Mouse (Mus musculus) ovary, postnatal 36 days (tissue): ENCODE data around the gene Noct.
A peak's percentile ranks its signal among the peaks of the same experiment; 100 is the strongest.
"Not testable (repeated sequence)": the region's sequence is repeated elsewhere in the genome, so short reads cannot be mapped to it uniquely, and the experiment has no call there.

ENCODE experiments used
- DNase-seq: peaks from one replicate; pipeline ENCODE4 v3.0.0; 2022; ENCODE audit warnings: low spot score, mixed read lengths

Noct gene

GRCm38 (mm10) chr3:51204897-51205296 is 19.4 kb upstream of the Noct start:
- no peak for DNase-seq

- no peak for DNase-seq
Observed at GRCm38 (mm10) chr3:51206521-51206920, 17.7 kb upstream of the Noct start.

GRCm38 (mm10) chr3:51208633-51209032 is 15.6 kb upstream of the Noct start:
- DNase-seq: no peak

GRCm38 (mm10) chr3:51209503-51210314 is 14.5 kb upstream of the Noct start:
- no peak for DNase-seq

- no peak for DNase-seq
Observed at GRCm38 (mm10) chr3:51210485-51210884, 13.8 kb upstream of the Noct start.

GRCm38 (mm10) chr3:51213111-51213510 is 11.1 kb upstream of the Noct start:
- DNase-seq: no peak

GRCm38 (mm10) chr3:51215681-51216080 is 8.6 kb upstream of the Noct start:
- no peak for DNase-seq

GRCm38 (mm10) chr3:51216351-51216750 is 7.9 kb upstream of the Noct start:
- DNase-seq: not testable (repeated sequence)

- DNase-seq: not testable (repeated sequence)
Observed at GRCm38 (mm10) chr3:51218385-51218784, 5.9 kb upstream of the Noct start.

- no peak for DNase-seq
Observed at GRCm38 (mm10) chr3:51219213-51219612, 5.0 kb upstream of the Noct start.

GRCm38 (mm10) chr3:51220846-51221245 is 3.4 kb upstream of the Noct start:
- DNase-seq: no peak

- no peak for DNase-seq
Observed at GRCm38 (mm10) chr3:51221847-51222246, 2.4 kb upstream of the Noct start.

GRCm38 (mm10) chr3:51222302-51222701 is 1.9 kb upstream of the Noct start:
- no peak for DNase-seq

- no peak for DNase-seq
Observed at GRCm38 (mm10) chr3:51222834-51223460, 1.3 kb upstream of the Noct start.

GRCm38 (mm10) chr3:51223556-51223955 is 691 bp upstream of the Noct start:
- DNase-seq: no peak

- no peak for DNase-seq
Observed at GRCm38 (mm10) chr3:51225226-51225750, 1.0 kb downstream of the Noct start.

- DNase-seq: no peak
Observed at GRCm38 (mm10) chr3:51225979-51226378, 1.7 kb downstream of the Noct start.

- no peak for DNase-seq
Observed at GRCm38 (mm10) chr3:51226601-51227000, 2.4 kb downstream of the Noct start.

- DNase-seq: peak; percentile 50
Observed at GRCm38 (mm10) chr3:51228038-51228820, 4.0 kb downstream of the Noct start.

- DNase-seq: no peak
Observed at GRCm38 (mm10) chr3:51228821-51229205, 4.6 kb downstream of the Noct start.

- DNase-seq: no peak
Observed at GRCm38 (mm10) chr3:51229226-51229625, 5.0 kb downstream of the Noct start.

- DNase-seq: no peak
Observed at GRCm38 (mm10) chr3:51230146-51230835, 6.0 kb downstream of the Noct start.
